Mouse (Mus musculus): ENCODE measurements around the gene Exo5.

Gene Exo5

GRCm38 (mm10) chr4:120875961-120876360 lies 48.9 kb downstream of the Exo5 start:
- CTCF ChIA-PET: no interaction called here
